Mouse (Mus musculus): ENCODE results near the gene Cbx7.
"Not testable (repeated sequence)": the region's sequence is repeated elsewhere in the genome, so short reads cannot be mapped to it uniquely, and the experiment has no call there.

The Cbx7 gene

GRCm38 (mm10) chr15:79950250-79951025 is 20.5 kb downstream of the Cbx7 start:
- DNase-seq (ENCODE audit: low read depth, low spot score) = peak; percentile 90

DNA sequence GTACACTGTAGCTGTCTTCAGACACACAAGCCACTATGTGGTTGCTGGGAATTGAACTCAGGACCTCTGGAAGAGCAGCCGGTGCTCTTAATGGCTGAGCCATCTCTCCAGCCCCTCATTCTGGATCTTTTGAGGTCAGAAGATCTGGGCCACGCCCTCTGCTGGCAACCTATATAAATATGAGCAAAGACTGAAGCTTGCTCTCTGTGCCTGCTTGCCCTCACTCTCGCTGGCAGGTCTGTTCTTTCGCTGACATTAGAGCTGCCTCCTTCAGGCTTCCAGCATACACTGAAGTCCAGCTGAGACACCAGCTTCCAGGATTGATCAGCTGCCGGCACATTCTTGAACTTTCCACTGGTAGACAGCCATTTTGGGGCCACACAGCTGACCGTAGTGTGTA is 23.2 kb downstream of the Cbx7 start:
- no peak for DNase-seq (ENCODE audit: low read depth, low spot score)

DNA sequence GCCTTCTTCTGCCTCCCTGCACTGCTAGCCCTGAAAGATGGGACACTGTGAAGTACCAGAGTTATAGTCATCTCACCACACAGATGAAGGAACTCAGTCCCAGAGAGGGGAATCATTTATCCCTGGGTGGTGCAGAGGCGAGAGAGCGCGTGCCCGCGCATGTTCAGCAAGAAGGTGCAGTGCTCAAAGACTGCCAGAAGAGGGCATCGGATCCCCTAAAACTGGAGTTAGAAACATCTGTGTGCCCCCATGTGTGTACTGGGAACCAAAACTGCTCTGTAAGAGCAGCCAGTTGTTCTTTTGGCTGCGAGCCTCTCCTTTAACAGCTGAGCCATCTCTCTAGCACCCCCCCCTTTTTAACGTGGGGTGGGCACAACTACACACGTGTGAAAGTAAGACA is 24.1 kb downstream of the Cbx7 start:
- DNase-seq (ENCODE audit: low read depth, low spot score) = peak; percentile 37

DNA sequence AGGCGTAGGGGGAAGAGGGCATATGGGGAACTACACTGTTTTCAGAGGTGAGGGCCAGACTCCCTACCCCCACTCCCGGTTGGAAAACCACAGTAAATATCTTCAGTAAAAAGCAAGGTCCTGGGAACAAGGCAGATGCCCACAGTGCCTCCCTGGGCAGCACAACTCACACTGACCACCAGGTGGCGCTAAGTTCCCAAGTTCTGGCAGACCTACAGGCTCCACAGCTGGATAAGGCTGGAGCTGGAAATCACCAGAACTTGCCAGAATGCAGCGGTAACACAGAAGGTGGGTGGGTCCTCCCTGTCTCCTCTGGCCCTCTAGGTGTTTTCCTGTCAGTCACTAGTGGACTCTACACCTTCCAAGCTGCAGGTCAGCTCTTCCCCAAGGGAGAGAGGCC is 24.9 kb downstream of the Cbx7 start:
- DNase-seq (ENCODE audit: low read depth, low spot score) = peak; percentile 93

DNA sequence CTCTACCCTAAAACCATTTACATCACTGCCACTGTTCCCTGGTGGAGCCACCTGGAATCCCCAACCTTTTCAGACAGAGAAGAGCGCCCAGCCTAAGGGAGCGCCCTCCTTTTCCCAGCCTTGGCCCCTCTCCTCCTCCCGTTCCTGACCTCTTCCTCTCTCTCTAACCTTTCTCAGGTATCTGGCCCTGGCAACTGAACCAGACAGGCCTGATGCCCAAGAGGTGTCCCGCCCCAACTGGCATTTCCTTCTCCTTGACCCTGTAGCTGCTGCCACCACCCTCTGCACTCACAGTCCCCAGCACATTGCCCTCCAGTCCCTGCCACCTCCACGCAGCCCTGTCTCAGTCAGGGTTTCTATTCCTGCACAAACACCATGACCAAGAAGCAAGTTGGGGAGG is 26.0 kb downstream of the Cbx7 start:
- no peak for DNase-seq (ENCODE audit: low read depth, low spot score)

DNA sequence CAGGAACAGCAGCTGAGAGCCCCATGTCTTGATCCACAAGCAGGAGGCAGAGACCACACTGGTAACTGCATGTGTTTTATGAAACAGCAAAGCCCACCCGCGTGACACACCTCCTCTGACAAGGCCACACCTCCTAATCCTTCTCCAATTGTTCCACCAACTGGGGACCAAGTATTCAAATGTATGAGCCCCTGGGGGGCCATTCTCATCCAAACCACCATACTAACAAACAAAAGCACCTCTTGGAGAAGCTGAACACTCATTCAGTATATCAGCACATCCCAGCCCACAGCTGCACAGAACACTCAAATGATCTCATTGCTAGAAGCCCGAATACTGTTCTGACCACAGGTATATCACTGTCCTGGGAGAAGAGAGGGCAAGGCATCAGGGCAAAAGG is 27.3 kb downstream of the Cbx7 start:
- DNase-seq (ENCODE audit: low read depth, low spot score) = no peak

- DNase-seq (ENCODE audit: low read depth, low spot score) = no peak
Observed at GRCm38 (mm10) chr15:79942541-79942940, 28.4 kb downstream of the Cbx7 start.

DNA sequence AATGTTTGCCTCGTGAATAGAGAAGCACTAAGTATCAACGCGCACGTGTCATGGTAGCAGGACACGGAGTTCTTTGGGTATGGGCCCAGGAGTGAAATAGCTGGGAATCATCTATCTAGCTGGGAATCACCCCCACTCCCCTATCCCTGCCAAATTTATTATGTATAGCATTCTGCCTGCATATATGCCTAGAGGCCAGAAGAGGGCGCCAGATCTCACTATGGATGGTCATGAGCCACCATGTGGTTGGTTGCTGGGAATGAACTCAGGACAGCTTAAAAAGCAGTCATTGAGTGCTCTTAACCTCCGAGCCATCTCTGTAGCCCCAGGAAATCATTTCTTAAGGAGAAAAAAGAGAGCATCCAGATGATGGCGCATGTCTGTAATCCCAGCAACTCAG is 30.0 kb downstream of the Cbx7 start:
- peak; percentile 65 for DNase-seq (ENCODE audit: low read depth, low spot score)

- no peak for DNase-seq (ENCODE audit: low read depth, low spot score)
Observed at GRCm38 (mm10) chr15:79939913-79940312, 31.0 kb downstream of the Cbx7 start.

DNA sequence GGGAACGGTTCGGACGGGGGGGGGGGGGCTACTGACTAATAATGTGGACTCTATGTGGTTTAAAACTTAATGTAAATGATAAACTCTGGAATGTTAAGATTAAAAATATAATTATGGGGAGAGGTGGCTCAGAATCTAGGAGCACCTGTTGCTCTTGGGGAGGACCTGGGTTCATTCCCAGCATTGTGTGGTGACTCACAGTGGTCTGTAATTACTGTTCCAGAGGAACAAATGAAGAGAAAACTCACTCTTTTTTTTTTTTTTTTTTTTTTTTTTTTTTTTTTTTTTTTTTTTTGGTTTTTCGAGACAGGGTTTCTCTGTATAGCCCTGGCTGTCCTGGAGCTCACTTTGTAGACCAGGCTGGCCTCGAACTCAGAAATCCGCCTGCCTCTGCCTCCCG is 31.4 kb downstream of the Cbx7 start:
- not testable (repeated sequence) for DNase-seq (ENCODE audit: low read depth, low spot score)

DNA sequence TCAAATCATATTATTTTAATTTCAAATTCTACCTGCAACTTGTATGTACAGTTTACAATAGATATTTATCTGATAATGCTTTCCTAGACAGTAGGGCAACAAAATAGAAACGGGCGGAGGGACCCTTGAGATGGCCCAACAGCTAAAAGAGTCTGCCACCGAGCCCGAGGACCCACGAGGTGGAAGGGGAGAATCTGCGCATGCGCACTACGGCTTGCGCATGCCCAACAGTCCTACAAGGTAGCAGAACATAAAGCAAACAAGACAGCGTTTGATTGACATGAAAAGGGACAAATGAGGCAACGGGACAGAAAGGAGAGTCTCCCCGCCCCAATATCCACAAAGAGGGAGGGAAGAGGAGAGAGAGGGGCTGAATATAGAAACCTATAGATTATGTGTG is 31.9 kb downstream of the Cbx7 start:
- no peak for DNase-seq (ENCODE audit: low read depth, low spot score)

DNA sequence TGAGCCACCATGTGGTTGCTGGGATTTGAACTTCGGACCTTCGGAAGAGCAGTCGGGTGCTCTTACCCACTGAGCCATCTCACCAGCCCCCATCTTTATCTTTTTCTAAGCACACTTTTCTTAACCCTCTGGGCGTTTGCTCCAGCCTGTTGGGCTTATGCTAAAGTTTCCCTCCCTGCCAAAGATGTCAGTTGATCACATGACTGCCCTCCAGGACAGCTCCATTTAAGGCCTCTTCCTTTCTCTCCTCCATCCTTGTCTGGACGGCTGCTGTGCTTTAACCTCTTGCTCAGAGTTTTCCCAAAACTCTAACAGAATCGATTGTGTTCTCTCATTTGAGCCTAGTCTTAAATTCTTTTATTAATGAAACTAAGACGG is 34.6 kb downstream of the Cbx7 start:
- no peak for DNase-seq (ENCODE audit: low read depth, low spot score)

DNA sequence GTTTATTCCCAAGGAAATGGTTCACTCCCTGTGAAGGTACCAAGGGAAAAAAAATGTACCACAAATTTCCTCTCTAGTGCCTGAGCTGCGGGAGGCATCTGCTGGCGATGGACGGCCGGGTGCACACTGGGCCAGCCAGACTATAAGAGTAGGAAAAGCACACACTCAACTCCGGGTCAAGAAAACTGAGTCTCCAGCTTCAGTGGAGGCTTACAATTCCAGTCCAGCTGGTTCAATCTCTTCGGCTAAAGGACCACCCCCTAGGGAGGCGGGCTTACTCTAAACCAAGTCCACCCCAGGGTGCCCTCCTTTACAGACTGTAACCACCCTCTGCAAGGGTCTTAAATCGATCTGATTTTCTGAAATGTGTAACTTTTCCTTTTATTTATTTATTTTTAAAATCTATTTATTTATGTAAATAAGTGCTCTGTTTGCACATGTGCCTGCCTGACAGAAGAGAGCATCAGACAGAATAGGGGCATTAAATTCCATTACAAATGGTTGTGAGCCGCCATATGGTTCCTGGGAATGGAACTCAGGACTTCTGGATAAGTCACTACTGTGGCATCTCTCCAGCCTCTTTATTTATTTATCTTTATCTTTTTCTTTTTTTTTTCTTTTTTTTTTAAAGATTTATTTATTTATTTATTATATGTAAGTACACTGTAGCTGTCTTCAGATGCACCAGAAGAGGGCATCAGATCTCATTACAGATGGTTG is 35.1 kb downstream of the Cbx7 start:
- no peak for DNase-seq (ENCODE audit: low read depth, low spot score)

DNA sequence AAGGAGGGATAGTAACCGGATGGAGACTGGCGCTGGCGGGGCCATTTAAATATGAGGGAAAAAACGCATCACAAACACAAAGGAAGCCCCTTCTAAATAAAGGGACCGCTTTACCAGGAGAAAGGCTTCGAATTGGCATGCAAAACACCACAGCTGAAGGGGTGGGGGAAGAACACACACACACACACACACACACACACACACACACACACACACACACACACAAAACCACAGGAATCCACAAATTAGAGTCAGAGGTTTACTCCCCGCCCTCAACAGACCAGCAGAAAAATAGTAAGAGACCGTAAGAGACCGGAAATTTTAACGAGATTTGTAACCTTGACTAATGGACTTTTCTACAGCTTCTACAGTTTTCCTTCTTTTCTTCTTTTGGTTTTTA is 36.1 kb downstream of the Cbx7 start:
- no peak for DNase-seq (ENCODE audit: low read depth, low spot score)

DNA sequence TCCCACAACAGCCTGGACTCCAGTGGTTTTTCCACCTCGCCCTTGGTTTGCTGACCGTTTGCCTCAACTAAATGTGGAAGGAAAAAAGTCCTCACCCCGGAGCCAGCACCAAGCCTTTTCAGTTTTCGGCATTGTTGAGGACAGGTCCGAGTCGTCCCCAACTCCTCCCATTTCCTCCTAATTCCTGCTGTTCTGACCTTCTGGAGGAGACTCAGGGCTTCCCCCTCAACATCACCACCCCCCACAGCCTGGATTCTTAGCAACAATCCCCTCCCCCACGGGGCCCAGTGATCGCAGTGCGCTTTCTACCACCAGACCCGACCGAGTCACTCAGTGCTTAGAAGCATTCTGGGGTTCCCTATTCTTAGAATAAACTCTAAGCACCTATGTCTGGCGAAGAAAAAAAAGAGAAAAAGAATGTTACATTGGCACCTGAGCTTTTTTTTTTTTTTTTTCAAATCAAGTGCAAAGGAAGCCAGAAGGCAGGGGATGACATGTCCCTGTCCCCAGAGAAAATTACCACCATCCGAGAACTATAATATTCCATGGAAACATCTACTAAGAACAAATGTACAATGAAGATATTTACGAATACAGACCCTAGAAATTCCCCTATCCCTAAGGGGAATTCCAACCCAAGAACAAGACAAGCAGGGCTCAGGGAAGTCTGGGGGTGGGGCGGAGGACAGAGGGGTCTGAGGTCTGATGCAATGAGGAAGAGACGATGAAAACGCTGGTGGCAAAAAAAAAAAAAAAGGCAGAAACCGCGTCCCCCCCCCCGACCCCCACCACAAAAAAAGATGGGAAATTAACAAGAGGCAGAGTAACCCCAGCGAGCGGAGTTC is 37.0 kb downstream of the Cbx7 start:
- no peak for DNase-seq (ENCODE audit: low read depth, low spot score)

DNA sequence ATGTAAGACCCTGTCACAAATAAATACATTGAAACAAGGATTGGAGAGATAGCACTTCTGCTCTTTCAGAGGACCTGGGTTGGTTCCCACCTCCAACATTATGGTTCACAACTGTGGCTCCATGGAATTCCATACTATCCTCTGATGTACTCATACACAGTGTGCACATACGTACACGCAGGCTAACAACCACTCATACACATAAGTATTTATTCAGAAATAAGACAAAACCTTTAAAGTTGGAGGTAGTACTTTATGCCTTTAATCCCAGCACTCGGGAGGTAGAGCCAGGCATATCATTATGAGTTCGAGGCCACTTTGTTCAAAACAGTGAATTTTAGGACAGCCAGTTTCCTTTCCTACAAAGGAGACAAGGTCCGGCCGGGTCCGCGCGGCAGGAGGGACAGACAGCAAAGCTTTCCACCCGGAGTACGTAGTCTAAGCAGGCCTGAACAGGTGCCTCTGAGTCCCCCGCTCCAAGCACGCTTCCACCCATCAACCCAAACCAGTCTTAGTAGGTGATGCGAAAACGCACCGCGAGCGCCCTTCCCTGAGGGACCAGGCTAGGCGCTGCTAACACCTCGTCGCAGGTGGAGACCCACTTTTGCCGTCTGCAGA is 37.8 kb downstream of the Cbx7 start:
- DNase-seq (ENCODE audit: low read depth, low spot score) = no peak

DNA sequence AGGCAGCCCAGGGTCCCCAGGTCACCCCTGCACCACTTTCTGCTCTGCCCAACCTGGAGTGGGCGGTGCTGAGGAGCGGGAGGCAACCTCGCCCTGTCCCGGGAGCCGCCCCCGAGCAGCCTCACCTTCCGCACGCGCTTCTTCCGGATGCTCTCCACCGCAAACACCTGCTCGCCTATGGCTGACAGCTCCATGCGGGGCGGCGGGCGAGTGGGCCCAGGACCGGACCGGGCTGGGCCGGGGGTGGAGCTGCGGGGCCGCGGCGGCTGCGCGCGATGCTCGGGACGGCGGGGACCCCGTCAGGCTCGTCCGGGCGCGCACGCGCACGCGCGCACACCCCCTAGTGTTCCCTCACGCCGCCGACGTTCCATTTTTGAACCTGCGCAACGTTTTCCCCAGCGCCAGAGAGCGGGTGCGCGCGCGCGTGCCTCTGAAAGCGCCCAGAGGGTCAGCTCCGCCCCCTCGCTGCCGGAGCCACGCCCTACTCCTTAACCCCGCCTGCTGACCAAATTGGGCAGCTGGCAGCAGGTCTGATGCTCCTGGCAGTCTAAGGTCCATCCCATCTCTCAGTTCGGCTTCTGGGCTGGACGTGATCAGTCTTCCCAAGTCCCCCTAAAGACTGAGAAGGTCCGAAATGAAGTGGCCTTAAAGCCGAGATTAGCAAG is 38.5 kb downstream of the Cbx7 start:
- DNase-seq (ENCODE audit: low read depth, low spot score) = peak; percentile 86

GRCm38 (mm10) chr15:79931496-79932141 is 39.3 kb downstream of the Cbx7 start:
- DNase-seq (ENCODE audit: low read depth, low spot score) = no peak

DNA sequence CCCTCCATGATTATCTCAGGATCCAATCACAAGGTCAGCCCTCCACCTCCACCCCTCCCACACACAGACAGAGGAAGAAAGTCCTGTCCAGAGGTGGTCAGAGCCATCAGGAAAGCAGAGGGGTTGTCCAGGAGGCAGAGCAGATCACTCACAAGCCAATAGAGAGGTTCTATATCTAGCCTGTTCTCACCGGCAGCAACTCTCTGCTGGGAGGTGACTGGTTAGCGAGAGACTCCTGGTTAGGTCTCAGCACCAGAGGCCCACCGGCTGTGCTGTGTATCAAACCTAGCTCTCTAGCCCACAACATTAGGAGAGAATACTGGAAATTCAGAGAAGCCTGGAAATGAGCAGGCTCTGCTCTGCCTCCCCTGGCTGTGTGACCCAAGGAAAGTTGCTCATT is 41.2 kb downstream of the Cbx7 start:
- DNase-seq (ENCODE audit: low read depth, low spot score) = no peak

- no peak for DNase-seq (ENCODE audit: low read depth, low spot score)
Observed at GRCm38 (mm10) chr15:79928736-79929135, 42.2 kb downstream of the Cbx7 start.

GRCm38 (mm10) chr15:79928316-79928715 is 42.6 kb downstream of the Cbx7 start:
- no peak for DNase-seq (ENCODE audit: low read depth, low spot score)
